Mouse (Mus musculus): ENCODE data around the gene Celf6.

GRCm38 (mm10) chr9:59577844-59578504 is at the start of gene Celf6:
- TF ChIP-seq ZC3H11A (IDR thresholded peaks at IDR 0.05; ENCODE audit: borderline replicate concordance, low read depth, low read length) = no peak
- TF ChIP-seq ZNF384 (IDR thresholded peaks at IDR 0.05; ENCODE audit: low read depth, low read length) = no peak

Data from ES-E14 (cell line).